Mouse (Mus musculus) bone marrow macrophage, adult 2 months (primary cell): ENCODE measurements around the gene Tnfsf4. TPM values are rescaled to one million over a fixed set of nuclear protein-coding genes. Genes with fewer than 3 reads are reported as not detected.

Experiments
- H3K27ac ChIP-seq: 2 replicates; pipeline ENCODE4 v1.5.1; 2012; ENCODE audit warnings: low read depth, low read length; ENCODE audit not compliant: insufficient read depth
- H3K4me1 ChIP-seq: 2 replicates; pipeline ENCODE4 v1.6.1; 2012; ENCODE audit warnings: low read length; ENCODE audit not compliant: control insufficient read depth, insufficient read depth
- H3K4me3 ChIP-seq: 2 replicates; pipeline ENCODE4 v1.5.1; 2012; ENCODE audit warnings: mild to moderate bottlenecking, low read length, moderate library complexity; ENCODE audit not compliant: insufficient read depth
- CTCF ChIP-seq: IDR thresholded peaks from 2 replicates; pipeline ENCODE4 v1.5.1; 2012; ENCODE audit warnings: low read depth, mild to moderate bottlenecking, low read length, moderate library complexity
- POLR2A ChIP-seq: IDR thresholded peaks from 2 replicates; pipeline ENCODE4 v1.6.1; 2012; ENCODE audit warnings: mild to moderate bottlenecking, low read depth, low read length, borderline replicate concordance
- polyA plus RNA-seq: library from polyadenylated mRNA; stranded (reverse); fragments of >200 nt; gene quantifications from 2 replicates; pipeline ENCODE4 v1.2.4, GENCODE M21; 2012; ENCODE audit not compliant: missing spikeins, insufficient read depth, insufficient read length

The Tnfsf4 gene
- polyA plus RNA-seq, 1 experiment, result not detected

- Histone ChIP-seq H3K27ac (no peak overlapping the region), H3K4me3 (no peak overlapping the region), H3K4me1 (0 out of 2 replicates have a peak, but pooled peaks cover 3% of the 10 kb centered on the region)
- TF ChIP-seq POLR2A (no peak), CTCF (no peak)
These were observed 49.6 kb downstream of the Tnfsf4 start for GRCm38 (mm10) chr1:161444858-161445257.

GRCm38 (mm10) chr1:161451683-161452245 is 56.6 kb downstream of the Tnfsf4 start:
- Histone ChIP-seq H3K4me3 (no peak overlapping the region), H3K4me1 (no peaks in the 10 kb centered on the region), H3K27ac (no peak overlapping the region)
- TF ChIP-seq POLR2A (no peak), CTCF (no peak)

GRCm38 (mm10) chr1:161452250-161452649 is 57.0 kb downstream of the Tnfsf4 start:
- TF ChIP-seq CTCF (no peak), POLR2A (no peak)
- no peaks in the 10 kb centered on the region for H3K4me1 ChIP-seq
- no peak overlapping the region for H3K27ac ChIP-seq
- no peak overlapping the region for H3K4me3 ChIP-seq

GRCm38 (mm10) chr1:161463388-161464085 is 68.3 kb downstream of the Tnfsf4 start:
- Histone ChIP-seq H3K4me3 (no peak overlapping the region), H3K27ac (no peak overlapping the region), H3K4me1 (peaks cover 11% of the 10 kb centered on the region)
- no peak for TF ChIP-seq POLR2A
- no peak for TF ChIP-seq CTCF

Other genes with a start within 250 kb of the Tnfsf4 start
- not detected in 2 replicates for gene Tex50, start 236.1 kb upstream of the Tnfsf4 start, polyA plus RNA-seq
- 69.5 and 73.7 TPM in 2 replicates for gene Prdx6, start 144.2 kb upstream of the Tnfsf4 start, polyA plus RNA-seq
- not detected in 2 replicates for gene Tnfsf18, start 99.2 kb downstream of the Tnfsf4 start, polyA plus RNA-seq